Mouse (Mus musculus) cerebellum, adult 2 months (tissue): ENCODE results near the gene Cadm1.

Experiments used
- CTCF ChIP-seq: fragments of 200-500 bp; IDR thresholded peaks from 2 replicates; pipeline ENCODE4 v1.5.1; 2011; ENCODE audit warnings: low read depth, mild to moderate bottlenecking, control low read depth, low read length, moderate library complexity, borderline replicate concordance; ENCODE audit not compliant: insufficient read depth
- POLR2A ChIP-seq: fragments of 200-500 bp; IDR thresholded peaks from 2 replicates; pipeline ENCODE4 v1.6.1; 2011; ENCODE audit warnings: low read length, control low read depth, borderline replicate concordance; ENCODE audit not compliant: insufficient read depth

DNA sequence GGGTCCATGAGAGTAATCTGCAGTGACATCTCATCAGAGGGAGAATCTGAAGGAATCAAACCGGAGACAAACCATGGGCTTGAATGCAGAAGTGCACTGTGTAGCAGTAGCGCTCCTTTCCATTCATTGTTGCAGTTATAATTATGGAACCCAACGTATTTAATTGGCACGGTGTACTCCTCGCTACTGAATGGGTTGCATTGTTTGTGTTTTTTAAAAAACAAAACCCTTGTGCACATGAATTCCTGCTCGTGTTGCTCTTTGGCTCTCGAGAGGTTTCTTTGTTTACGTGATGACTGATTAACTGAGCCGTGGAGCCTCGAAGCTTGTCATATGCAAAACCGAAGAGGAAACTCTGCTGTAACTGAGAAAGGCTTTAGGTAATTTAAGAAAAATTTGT, 45.8 kb downstream of the Cadm1 start:
- TF ChIP-seq POLR2A: no peak
- no peak for TF ChIP-seq CTCF
